Mouse (Mus musculus): ENCODE data around the gene Ttc3.
"Not testable (repeated sequence)": the region's sequence is repeated elsewhere in the genome, so short reads cannot be mapped to it uniquely, and the experiment has no call there.

GRCm38 (mm10) chr16:94466317-94466716, 95.9 kb downstream of the Ttc3 start:
- TF ChIP-seq EP300, CTCF (IDR thresholded peaks at IDR 0.05; ENCODE audit: low read depth): not testable (repeated sequence)
